Mouse (Mus musculus) embryonic facial prominence, embryonic 12.5 days (tissue): ENCODE measurements around the gene Klhl10. TPM values are rescaled to one million over a fixed set of nuclear protein-coding genes. Genes with fewer than 3 reads are reported as not detected.
A peak's percentile ranks its signal among the peaks of the same experiment; 100 is the strongest.

ENCODE experiments used
- ATAC-seq: fragments of 200-750 bp; cut with Nextera tagmentation; 2 replicates; pipeline ENCODE4 v1.8.0; 2017; ENCODE audit not compliant: insufficient number of reproducible peaks, insufficient read depth, low FRiP score, low TSS enrichment
- H3K27ac ChIP-seq: fragments of 300-500 bp; sonication (generic); 2 replicates; pipeline ENCODE4 v1.5.1; 2016; ENCODE audit warnings: mild to moderate bottlenecking
- H3K27me3 ChIP-seq: fragments of 300-500 bp; sonication (generic); 2 replicates; pipeline ENCODE4 v1.6.1; 2016; ENCODE audit warnings: mild to moderate bottlenecking, moderate library complexity
- H3K36me3 ChIP-seq: fragments of 300-500 bp; sonication (generic); 2 replicates; pipeline ENCODE4 v1.6.1; 2016; ENCODE audit warnings: mild to moderate bottlenecking
- H3K4me1 ChIP-seq: fragments of 300-500 bp; sonication (generic); 2 replicates; pipeline ENCODE4 v1.6.1; 2016
- H3K4me2 ChIP-seq: fragments of 300-500 bp; sonication (generic); replicated peaks from 2 replicates; pipeline ENCODE4 v1.6.1; 2016; ENCODE audit warnings: mild to moderate bottlenecking, moderate library complexity
- H3K4me3 ChIP-seq: fragments of 300-500 bp; sonication (generic); 2 replicates; pipeline ENCODE4 v1.5.1; 2016; ENCODE audit warnings: mild to moderate bottlenecking
- H3K9ac ChIP-seq: fragments of 300-500 bp; sonication (generic); 2 replicates; pipeline ENCODE4 v1.6.1; 2016; ENCODE audit warnings: mild to moderate bottlenecking, moderate library complexity
- H3K9me3 ChIP-seq: fragments of 300-500 bp; sonication (generic); 2 replicates; pipeline ENCODE4 v1.6.1; 2016; ENCODE audit warnings: mild to moderate bottlenecking, moderate library complexity
- WGBS: fragments of 180-500 bp; shearing (Covaris S2); methylation state at CpG from one replicate; pipeline ENCODE4 v1.1.7; 2016; 5-methylcytosine and 5-hydroxymethylcytosine counted together
- polyA plus RNA-seq: library from polyadenylated mRNA; unstranded; fragments of >200 nt; fragmentation: Nextera tagmentation; extraction: Ambion mirVana; gene quantifications from 2 replicates; pipeline ENCODE4 v1.2.1, GENCODE M21; 2016

Klhl10 gene
- polyA plus RNA-seq, 1 experiment from 2014 or later: 1.3 TPM

DNA sequence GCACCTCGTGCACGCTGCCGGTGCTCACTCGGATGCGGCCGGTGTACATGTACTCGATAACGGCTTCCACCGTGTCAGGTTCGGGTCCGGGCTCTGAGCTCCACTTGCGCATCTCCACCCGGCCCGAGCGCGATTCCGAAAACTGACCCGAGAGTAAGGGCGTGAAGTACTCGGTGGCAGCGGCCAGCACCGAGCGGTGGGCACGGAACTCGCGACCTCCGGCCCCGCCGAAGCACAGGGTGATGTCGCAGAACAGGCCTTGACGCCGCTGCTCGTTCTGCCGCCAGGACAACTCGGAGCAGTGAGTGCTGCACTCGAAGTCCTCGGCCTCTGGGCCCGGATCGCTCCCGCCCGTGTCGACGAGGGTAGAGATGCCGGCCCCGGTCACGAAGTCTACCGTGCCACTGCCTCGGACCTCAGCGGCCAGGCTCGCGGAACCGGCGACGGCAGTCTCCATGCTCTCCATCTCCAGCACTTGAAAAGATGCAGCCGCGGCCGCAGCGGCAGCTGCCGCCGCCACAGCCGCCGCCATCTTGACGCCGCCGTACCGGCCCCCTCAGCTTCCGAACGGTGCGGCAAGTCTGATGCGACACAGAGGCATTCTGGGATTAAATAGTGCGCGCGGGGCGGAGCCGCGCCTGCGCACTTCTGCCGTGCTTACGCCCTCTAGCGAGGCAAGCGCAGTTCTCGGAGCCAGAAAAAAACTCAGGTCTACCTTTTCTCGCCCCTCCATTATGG is 30.6 kb downstream of the Klhl10 start, which contains the start of gene Klhl11:
Gene Klhl11 (minus strand): TSS at position 545 of the 738 bp plus-strand sequence.
- Histone ChIP-seq H3K27ac (peak within 1 kb of the TSS; percentile 77), H3K4me1 (peaks cover 16% of the 10 kb centered on the region), H3K4me2 (peak within 1 kb of the TSS; percentile 94), H3K9me3 (no peaks in the 10 kb centered on the region), H3K27me3 (no peaks in the 10 kb centered on the region), H3K9ac (peak within 1 kb of the TSS; percentile 93), H3K36me3 (peaks cover 16% of the 10 kb centered on the region), H3K4me3 (peak within 1 kb of the TSS; percentile 97)
- under 1% methylated on average over 83 of the region's 83 CpGs for WGBS
- peak; percentile 70; the same call in 1 of the 2 replicates for ATAC-seq

DNA sequence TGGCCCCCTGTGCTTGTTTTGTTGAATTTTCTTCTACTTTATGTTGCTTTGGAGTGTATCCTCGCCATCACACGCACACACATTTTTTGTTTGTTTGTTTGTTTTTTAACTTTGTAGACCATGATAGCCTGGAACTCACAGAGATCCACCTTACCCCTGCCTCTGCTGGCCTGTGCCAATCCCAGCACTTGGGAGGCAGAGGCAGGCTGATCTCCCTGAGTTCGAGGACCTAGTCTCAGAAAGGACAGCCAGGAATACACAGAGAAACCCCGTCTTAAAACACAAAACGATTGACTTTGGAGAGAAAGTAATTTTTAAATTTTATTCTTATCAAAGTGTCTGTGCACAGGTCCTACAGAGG is 31.2 kb downstream of the Klhl10 start:
- Histone ChIP-seq H3K27me3 (no peaks in the 10 kb centered on the region), H3K4me1 (peaks cover 16% of the 10 kb centered on the region), H3K4me3 (peak overlapping the region; percentile 97), H3K36me3 (peaks cover 20% of the 10 kb centered on the region), H3K27ac (no peak overlapping the region), H3K9ac (no peak overlapping the region), H3K4me2 (no peak overlapping the region), H3K9me3 (no peaks in the 10 kb centered on the region)
- no peak for ATAC-seq
- whole genome bisulfite sequencing: 36% methylated on average over 5 of the region's 5 CpGs

DNA sequence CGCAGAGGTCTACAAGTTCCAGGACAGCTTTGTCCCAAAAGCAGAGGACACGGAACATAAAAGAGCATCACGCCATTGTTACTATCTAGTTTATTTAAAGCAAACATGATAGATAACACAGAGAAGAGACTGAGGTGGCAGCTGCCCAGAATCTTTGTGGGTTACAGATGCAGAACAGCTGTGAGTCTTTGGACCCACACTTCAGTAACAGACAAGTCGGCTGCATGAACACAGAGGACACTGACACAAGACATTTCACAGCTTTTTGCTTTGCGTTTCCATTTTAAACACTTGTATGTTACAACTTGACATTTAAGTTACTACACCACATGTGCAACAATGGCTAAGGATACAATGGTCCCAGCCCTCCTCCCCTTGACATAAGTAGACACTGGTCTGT is 34.6 kb downstream of the Klhl10 start:
- peaks cover 4% of the 10 kb centered on the region for H3K4me1 ChIP-seq
- H3K27me3 ChIP-seq: no peaks in the 10 kb centered on the region
- no peak overlapping the region for H3K4me2 ChIP-seq
- no peak overlapping the region for H3K9ac ChIP-seq
- H3K9me3 ChIP-seq: no peaks in the 10 kb centered on the region
- WGBS: 90% methylated on average over 5 of the region's 5 CpGs
- H3K36me3 ChIP-seq: peaks cover 53% of the 10 kb centered on the region
- no peak overlapping the region for H3K4me3 ChIP-seq
- ATAC-seq: no peak
- no peak overlapping the region for H3K27ac ChIP-seq

DNA sequence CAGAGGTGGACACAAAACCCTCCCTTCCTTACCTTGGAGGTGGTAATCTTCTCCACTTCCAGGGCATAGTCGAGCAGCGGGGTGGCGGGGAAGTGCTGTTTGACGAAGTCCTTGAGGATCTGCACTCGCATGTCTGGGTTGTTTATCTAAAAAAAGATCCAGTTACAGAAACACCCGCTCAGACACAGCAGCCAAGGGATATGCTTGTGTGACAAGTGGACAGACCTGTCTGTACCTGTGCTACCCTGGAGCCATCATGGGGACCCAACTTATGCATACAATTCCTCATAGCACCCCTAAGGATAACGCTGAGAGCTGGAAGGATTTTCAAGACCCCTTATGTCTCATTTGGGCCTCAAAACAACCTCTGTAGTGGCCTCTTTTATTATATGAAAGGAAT is 37.4 kb downstream of the Klhl10 start:
- no peak overlapping the region for H3K27ac ChIP-seq
- H3K4me3 ChIP-seq: no peak overlapping the region
- ATAC-seq: no peak
- H3K9ac ChIP-seq: no peak overlapping the region
- no peaks in the 10 kb centered on the region for H3K9me3 ChIP-seq
- H3K27me3 ChIP-seq: no peaks in the 10 kb centered on the region
- peaks cover 82% of the 10 kb centered on the region for H3K36me3 ChIP-seq
- no peak overlapping the region for H3K4me2 ChIP-seq
- 79% methylated on average over 7 of the region's 7 CpGs for WGBS
- no peaks in the 10 kb centered on the region for H3K4me1 ChIP-seq

DNA sequence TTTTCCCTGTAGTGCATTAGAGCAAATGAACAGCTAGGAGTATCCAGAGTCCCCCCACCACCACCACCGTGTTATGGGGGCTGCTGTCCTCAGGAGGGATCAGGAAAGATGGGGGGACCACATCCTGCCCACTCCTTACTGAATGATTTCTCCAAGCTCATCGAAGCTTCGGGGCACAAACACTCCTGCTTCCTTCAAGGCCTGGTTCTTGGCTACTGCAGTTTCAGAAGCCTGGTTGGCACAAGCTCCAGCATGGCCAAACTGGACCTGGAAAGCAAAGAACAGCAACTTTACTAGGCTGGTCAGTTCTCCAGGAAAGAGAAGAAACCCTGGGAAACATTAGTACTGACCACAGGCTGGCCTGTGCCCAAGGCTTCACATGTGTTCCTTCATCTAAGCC is 42.7 kb downstream of the Klhl10 start:
- no peaks in the 10 kb centered on the region for H3K9me3 ChIP-seq
- H3K4me3 ChIP-seq: no peak overlapping the region
- H3K4me2 ChIP-seq: no peak overlapping the region
- H3K9ac ChIP-seq: no peak overlapping the region
- no peak overlapping the region for H3K27ac ChIP-seq
- 84% methylated on average over 3 of the region's 3 CpGs for WGBS
- H3K27me3 ChIP-seq: no peaks in the 10 kb centered on the region
- H3K4me1 ChIP-seq: no peaks in the 10 kb centered on the region
- H3K36me3 ChIP-seq: peaks cover 95% of the 10 kb centered on the region
- no peak for ATAC-seq

DNA sequence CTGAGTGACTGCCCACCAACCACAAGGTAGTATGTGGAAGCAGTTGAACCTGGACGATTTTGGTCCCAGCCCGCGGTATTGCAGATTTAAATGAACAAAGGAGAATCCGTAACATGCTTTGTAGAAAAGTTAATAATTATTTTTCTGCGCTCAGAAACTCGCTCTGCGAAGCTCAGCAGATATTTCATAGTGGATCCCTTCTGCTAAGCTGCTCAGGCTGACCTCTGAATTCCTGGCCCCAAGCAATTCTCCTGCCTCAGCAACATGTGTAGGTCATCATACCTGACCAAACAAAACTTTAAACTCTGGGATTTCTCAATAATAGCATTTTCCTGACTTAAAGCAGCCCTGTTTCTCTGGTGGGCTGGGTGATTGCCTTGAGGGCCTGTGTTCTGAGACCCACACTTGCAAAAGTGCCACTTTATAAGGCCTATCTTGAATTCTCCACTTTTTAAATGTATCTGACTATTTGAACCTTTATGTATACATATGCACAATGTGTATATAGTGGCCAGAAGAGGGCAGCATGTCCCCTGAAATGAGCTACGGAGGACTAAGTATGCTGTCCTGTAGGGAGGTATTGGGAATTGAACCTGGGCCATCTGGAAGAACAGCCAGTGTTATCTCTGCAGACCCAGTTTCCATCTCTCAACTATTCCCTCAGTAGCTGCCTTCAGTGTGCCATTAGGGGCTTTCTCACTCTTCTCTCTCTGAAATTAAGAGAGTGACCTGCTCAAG is 44.3 kb downstream of the Klhl10 start:
- no peaks in the 10 kb centered on the region for H3K27me3 ChIP-seq
- no peak overlapping the region for H3K4me3 ChIP-seq
- H3K36me3 ChIP-seq: peaks cover 97% of the 10 kb centered on the region
- no peak overlapping the region for H3K27ac ChIP-seq
- ATAC-seq: no peak
- 88% methylated on average over 8 of the region's 8 CpGs for WGBS
- no peaks in the 10 kb centered on the region for H3K4me1 ChIP-seq
- no peak overlapping the region for H3K4me2 ChIP-seq
- H3K9ac ChIP-seq: no peak overlapping the region
- no peaks in the 10 kb centered on the region for H3K9me3 ChIP-seq

DNA sequence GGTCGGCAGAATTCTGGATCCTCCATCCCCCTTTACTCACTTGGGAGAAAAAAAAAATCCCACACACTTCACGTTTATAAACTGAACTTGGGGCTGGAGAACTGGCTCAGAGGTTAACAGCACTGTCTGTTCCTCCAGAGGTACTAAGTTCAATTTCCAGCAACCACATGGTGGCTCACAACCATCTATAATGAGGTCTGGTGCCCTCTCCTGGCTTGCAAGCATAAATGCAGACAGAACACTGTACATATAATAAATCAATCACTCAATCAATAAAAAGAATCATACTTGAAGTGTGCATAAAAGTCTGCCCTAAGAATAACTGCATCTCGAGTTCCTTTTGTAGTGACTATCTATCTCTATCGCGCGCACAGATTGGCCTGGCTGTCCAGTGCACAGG is 49.2 kb downstream of the Klhl10 start:
- Histone ChIP-seq H3K9ac (no peak overlapping the region), H3K27ac (no peak overlapping the region), H3K9me3 (no peaks in the 10 kb centered on the region), H3K36me3 (peaks cover 92% of the 10 kb centered on the region), H3K27me3 (no peaks in the 10 kb centered on the region), H3K4me1 (no peaks in the 10 kb centered on the region), H3K4me3 (no peak overlapping the region), H3K4me2 (no peak overlapping the region)
- ATAC-seq: no peak
- 92% methylated on average over 6 of the region's 6 CpGs for WGBS

DNA sequence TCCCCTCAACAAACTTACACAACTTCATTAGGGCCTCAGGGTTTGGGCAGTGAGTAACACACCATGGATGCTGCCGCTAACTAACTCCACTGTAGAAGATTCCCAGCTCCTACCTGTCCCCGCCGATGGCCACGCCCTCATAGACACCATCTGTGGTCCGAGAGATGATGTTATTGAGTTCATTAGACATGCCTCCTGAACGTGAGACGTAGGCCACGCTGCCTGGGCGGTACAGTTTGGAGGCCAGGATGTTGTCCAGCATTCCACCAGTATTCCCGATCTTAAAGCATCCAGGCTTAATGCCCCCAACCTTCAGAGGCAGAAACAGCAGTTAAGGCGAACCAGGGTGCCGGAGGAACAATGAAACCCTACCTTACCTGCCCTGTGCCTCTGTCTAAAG is 52.1 kb downstream of the Klhl10 start:
- Histone ChIP-seq H3K27ac (no peak overlapping the region), H3K36me3 (peaks cover 94% of the 10 kb centered on the region), H3K4me1 (no peaks in the 10 kb centered on the region), H3K4me3 (no peak overlapping the region), H3K4me2 (no peak overlapping the region), H3K9me3 (no peaks in the 10 kb centered on the region), H3K27me3 (no peaks in the 10 kb centered on the region), H3K9ac (no peak overlapping the region)
- 89% methylated on average over 12 of the region's 12 CpGs for WGBS
- ATAC-seq: no peak

DNA sequence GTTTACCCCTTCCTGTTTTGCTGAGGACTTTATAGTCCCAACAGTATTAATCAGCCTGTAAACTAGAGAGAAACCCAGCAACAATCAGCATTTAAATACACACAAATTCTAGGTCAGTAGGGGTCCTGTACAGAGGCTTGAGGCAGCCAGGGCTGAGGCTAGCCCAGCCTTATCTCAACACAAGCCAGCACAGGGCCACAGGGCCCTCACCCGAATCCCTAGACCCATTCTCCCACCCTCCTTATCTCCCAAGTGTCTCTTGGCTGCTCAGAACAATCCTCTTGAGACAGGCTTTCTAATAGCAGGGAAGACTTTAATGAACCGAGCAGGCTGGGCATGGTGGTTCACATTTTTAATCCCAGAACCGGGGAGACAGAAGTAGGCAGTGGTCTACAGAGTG is 58.5 kb downstream of the Klhl10 start:
- Histone ChIP-seq H3K4me1 (no peaks in the 10 kb centered on the region), H3K4me3 (no peak overlapping the region), H3K9me3 (no peaks in the 10 kb centered on the region), H3K36me3 (peaks cover 94% of the 10 kb centered on the region), H3K27me3 (no peaks in the 10 kb centered on the region), H3K27ac (no peak overlapping the region), H3K4me2 (no peak overlapping the region), H3K9ac (no peak overlapping the region)
- WGBS: 84% methylated on average over 3 of the region's 3 CpGs
- ATAC-seq: no peak

DNA sequence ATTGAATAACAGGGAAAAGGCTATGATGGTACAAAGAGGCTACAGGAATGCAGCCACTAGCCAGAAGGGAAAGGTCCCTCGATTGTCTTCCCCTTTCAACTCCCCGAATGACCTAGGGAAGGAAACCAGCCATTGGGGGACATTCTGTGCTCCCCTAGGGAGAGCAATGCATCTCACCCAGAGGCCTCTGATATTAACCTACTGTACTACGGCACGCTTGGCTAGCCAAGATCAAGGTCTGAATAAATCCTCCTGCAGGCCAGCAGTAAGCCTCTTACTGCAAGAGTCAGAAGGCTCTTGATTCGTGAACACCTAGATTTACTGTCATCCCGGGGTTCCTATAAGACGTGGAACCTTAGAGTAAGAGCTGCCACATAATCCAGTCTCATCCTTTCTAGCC is 58.9 kb downstream of the Klhl10 start:
- H3K4me2 ChIP-seq: no peak overlapping the region
- no peaks in the 10 kb centered on the region for H3K27me3 ChIP-seq
- no peaks in the 10 kb centered on the region for H3K4me1 ChIP-seq
- WGBS: 87% methylated on average over 7 of the region's 7 CpGs
- H3K27ac ChIP-seq: no peak overlapping the region
- H3K9ac ChIP-seq: no peak overlapping the region
- no peak for ATAC-seq
- H3K9me3 ChIP-seq: no peaks in the 10 kb centered on the region
- no peak overlapping the region for H3K4me3 ChIP-seq
- peaks cover 94% of the 10 kb centered on the region for H3K36me3 ChIP-seq

DNA sequence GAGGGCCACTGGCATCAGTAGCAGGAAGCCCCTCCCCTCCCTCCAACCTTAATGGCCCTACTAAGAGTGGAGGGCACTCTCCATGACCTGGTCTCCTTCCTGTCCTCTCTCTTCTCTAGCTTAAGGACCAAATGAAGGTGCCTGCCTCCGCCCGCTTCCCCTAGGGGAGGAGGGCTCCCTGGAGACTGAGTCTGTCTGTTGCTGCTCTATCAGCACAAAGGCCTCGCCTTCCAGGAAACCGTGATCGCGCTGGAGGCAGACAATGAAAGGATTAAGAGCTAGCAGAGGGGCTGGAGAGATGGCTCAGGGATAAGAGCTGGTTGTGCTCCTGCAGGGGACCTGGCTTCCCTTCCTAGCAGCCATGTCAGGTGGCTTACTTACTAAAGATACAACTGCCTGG is 59.6 kb downstream of the Klhl10 start:
- ATAC-seq: no peak
- WGBS: 36% methylated on average over 6 of the region's 6 CpGs
- H3K4me1 ChIP-seq: no peaks in the 10 kb centered on the region
- H3K36me3 ChIP-seq: peaks cover 94% of the 10 kb centered on the region
- no peak overlapping the region for H3K4me3 ChIP-seq
- H3K9ac ChIP-seq: no peak overlapping the region
- no peak overlapping the region for H3K4me2 ChIP-seq
- H3K27ac ChIP-seq: no peak overlapping the region
- H3K27me3 ChIP-seq: no peaks in the 10 kb centered on the region
- no peaks in the 10 kb centered on the region for H3K9me3 ChIP-seq

DNA sequence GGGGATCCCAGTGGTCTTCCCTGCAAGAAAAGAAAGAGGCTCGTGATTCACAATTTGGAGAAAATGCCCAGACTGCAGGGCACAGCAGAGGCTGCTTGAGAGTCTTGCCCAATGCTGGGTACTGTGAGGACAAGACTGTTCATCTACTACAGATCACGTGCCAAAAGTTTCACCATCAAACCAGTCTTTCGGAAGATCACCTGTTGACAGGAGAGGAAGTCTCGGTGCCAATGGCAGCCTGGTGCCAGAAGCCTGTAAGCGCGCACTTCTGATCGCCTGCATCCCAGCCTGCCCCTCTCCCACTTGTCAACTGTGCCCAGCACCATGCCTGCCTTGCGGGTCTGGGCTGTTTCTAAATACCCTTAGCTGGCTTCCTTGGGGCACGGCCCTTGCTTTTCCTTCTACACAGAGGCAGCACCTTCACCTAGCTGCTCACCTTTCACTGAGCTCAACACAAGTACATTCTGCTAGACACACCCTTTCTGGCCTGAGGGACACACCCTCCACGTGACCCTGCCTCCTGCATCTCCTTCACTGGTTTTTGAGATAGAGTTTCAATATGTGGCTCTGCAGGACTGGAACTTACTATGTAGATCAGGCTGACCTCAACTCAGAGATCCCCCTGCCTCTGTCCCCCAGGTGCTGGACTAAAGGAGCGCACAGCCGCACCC is 63.4 kb downstream of the Klhl10 start:
- H3K9ac ChIP-seq: no peak overlapping the region
- no peak for ATAC-seq
- H3K36me3 ChIP-seq: peaks cover 93% of the 10 kb centered on the region
- H3K4me1 ChIP-seq: no peaks in the 10 kb centered on the region
- H3K4me3 ChIP-seq: no peak overlapping the region
- H3K27me3 ChIP-seq: no peaks in the 10 kb centered on the region
- 95% methylated on average over 12 of the region's 12 CpGs for WGBS
- H3K9me3 ChIP-seq: no peaks in the 10 kb centered on the region
- H3K4me2 ChIP-seq: no peak overlapping the region
- H3K27ac ChIP-seq: no peak overlapping the region
